Mouse (Mus musculus): ENCODE results near the gene Themis2. TPM values are rescaled to one million over a fixed set of nuclear protein-coding genes. Genes with fewer than 3 reads are reported as not detected.

Themis2 gene
- 2.7 and 3.3 TPM in 2 replicates for polyA plus RNA-seq (2014; fragmentation: Nextera tagmentation; extraction: Ambion mirVana)

GRCm38 (mm10) chr4:132796196-132796886, at the start of gene Themis2:
Themis2 (minus strand) TSS chr4:132796387.
- ATAC-seq (replicated peaks; ENCODE audit: low FRiP score) = peak; percentile 76
- WGBS = 3% methylated on average over 21 of the region's 21 CpGs
- H3K4me2 ChIP-seq = peak within 1 kb of the TSS; percentile 86

DNA sequence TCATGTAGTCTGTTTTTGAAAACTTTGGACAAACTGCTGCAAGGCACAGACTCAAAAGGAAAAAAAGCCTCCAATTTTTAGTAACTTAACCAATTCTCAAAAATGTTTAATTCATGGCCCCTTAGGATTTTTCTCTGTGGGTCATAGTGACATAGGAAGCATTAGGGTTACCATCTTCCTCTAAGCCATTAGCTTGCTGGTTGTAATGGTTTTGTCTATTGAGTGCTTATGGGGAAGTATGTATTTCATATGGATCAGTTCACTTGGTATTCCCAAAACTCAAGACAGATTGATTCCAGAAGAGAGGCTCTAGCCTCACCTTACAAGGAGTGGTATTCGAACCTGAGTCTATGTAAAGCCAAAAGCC, 47.5 kb upstream of the Themis2 start:
- H3K27ac ChIP-seq (ENCODE audit: low read depth, low read length) = peak overlapping the region; percentile 72; the same call in 1 of the 2 replicates
- DNase-seq (ENCODE audit: low spot score) (no peak), ATAC-seq (replicated peaks; ENCODE audit: low FRiP score) (no peak)
- WGBS = 80% methylated on average over 1 of the region's 1 CpGs
- H3K4me3 ChIP-seq (ENCODE audit: low read depth, low read length) = peak overlapping the region; percentile 84
- peak overlapping the region; percentile 94; the same call in 1 of the 2 replicates for H3K9ac ChIP-seq (ENCODE audit: low read depth, low read length)
- peaks cover 17% of the 10 kb centered on the region for H3K4me1 ChIP-seq (replicated peaks; ENCODE audit: control insufficient read depth, insufficient read depth, low read length)
- H3K36me3 ChIP-seq (ENCODE audit: control insufficient read depth, insufficient read depth, low read length) = peaks cover 13% of the 10 kb centered on the region
- H3K9me3 ChIP-seq (ENCODE audit: control insufficient read depth, low read length) = no peaks in the 10 kb centered on the region
- no peaks in the 10 kb centered on the region for H3K27me3 ChIP-seq (replicated peaks; ENCODE audit: control insufficient read depth, insufficient read depth, low read length)
- H3K4me2 ChIP-seq = peak overlapping the region; percentile 69

More at GRCm38 (mm10) chr4:132796196-132796886, at the start of gene Themis2:
- H3K9ac ChIP-seq (ENCODE audit: low read depth, low read length) = 0 out of 2 replicates have a peak within 1 kb of the TSS, but pooled peaks have one; percentile 20
- H3K4me1 ChIP-seq (replicated peaks; ENCODE audit: control insufficient read depth, insufficient read depth, low read length) = peaks cover 10% of the 10 kb centered on the region
- peak; percentile 80 for DNase-seq (ENCODE audit: low spot score)
- H3K36me3 ChIP-seq (ENCODE audit: control insufficient read depth, insufficient read depth, low read length) = no peaks in the 10 kb centered on the region
- H3K9me3 ChIP-seq (ENCODE audit: control insufficient read depth, low read length) = no peaks in the 10 kb centered on the region
- peak within 1 kb of the TSS; percentile 44 for H3K4me3 ChIP-seq (ENCODE audit: low read depth, low read length)
- H3K27me3 ChIP-seq (replicated peaks; ENCODE audit: control insufficient read depth, insufficient read depth, low read length) = peaks cover 11% of the 10 kb centered on the region
- H3K27ac ChIP-seq (ENCODE audit: low read depth, low read length) = no peak within 1 kb of the TSS; the same call in 1 of the 2 replicates

GRCm38 (mm10) chr4:132842970-132843704, 47.0 kb upstream of the Themis2 start, which contains the start of gene Ppp1r8:
Ppp1r8 (minus strand) TSS chr4:132843169.
- H3K9ac ChIP-seq (ENCODE audit: low read depth, low read length) = peak within 1 kb of the TSS; percentile 94
- peak within 1 kb of the TSS; percentile 72 for H3K27ac ChIP-seq (ENCODE audit: low read depth, low read length)
- no peaks in the 10 kb centered on the region for H3K9me3 ChIP-seq (ENCODE audit: control insufficient read depth, low read length)
- H3K4me2 ChIP-seq = peak within 1 kb of the TSS; percentile 69
- DNase-seq (ENCODE audit: low spot score) = peak; percentile 86
- peaks cover 16% of the 10 kb centered on the region for H3K36me3 ChIP-seq (ENCODE audit: control insufficient read depth, insufficient read depth, low read length)
- ATAC-seq (replicated peaks; ENCODE audit: low FRiP score) = peak; percentile 98
- 1% methylated on average over 40 of the region's 40 CpGs for WGBS
- H3K4me3 ChIP-seq (ENCODE audit: low read depth, low read length) = peak within 1 kb of the TSS; percentile 84
- H3K4me1 ChIP-seq (replicated peaks; ENCODE audit: control insufficient read depth, insufficient read depth, low read length) = peaks cover 17% of the 10 kb centered on the region
- no peaks in the 10 kb centered on the region for H3K27me3 ChIP-seq (replicated peaks; ENCODE audit: control insufficient read depth, insufficient read depth, low read length)

DNA sequence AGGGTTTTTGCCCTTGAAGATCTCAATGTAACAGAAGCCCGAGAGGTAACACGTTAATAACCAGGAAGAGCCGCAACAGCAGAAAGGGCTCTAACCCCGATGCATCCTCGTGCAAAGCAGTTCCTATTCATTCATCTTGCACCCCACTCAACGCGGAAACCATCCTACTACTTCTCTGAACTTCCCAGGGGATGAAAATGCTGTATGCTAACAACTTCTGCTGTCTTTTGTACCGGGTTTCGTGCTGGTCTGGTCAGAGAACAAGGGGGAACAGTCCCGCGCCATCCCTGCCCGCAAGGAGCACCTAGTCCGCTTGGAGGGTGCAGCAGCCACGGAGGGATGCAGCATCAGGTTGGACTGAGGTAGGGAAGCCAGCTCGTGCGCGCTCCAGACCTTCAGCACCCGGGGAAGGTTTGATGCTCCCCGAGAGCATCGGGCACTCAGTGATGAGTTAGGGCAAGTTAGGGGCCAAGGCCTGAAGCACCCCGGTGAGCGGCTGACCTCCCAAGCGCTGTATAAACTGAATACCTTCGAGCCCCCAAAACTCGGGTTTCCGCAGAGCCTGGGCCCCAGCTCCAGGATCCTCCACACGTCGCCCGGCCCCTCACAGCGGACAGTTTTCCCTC, 46.2 kb upstream of the Themis2 start:
- Histone ChIP-seq H3K36me3 (ENCODE audit: control insufficient read depth, insufficient read depth, low read length) (peaks cover 22% of the 10 kb centered on the region), H3K27ac (ENCODE audit: low read depth, low read length) (peak overlapping the region; percentile 72), H3K4me2 (peak overlapping the region; percentile 69), H3K4me3 (ENCODE audit: low read depth, low read length) (peak overlapping the region; percentile 84), H3K9ac (ENCODE audit: low read depth, low read length) (peak overlapping the region; percentile 94), H3K27me3 (replicated peaks; ENCODE audit: control insufficient read depth, insufficient read depth, low read length) (no peaks in the 10 kb centered on the region), H3K9me3 (ENCODE audit: control insufficient read depth, low read length) (no peaks in the 10 kb centered on the region), H3K4me1 (replicated peaks; ENCODE audit: control insufficient read depth, insufficient read depth, low read length) (peaks cover 17% of the 10 kb centered on the region)
- under 1% methylated on average over 30 of the region's 30 CpGs for WGBS
- DNase-seq (ENCODE audit: low spot score) = peak; percentile 68
- peak; percentile 41 for ATAC-seq (replicated peaks; ENCODE audit: low FRiP score)

GRCm38 (mm10) chr4:132841493-132841892, 45.3 kb upstream of the Themis2 start:
- Histone ChIP-seq H3K27me3 (replicated peaks; ENCODE audit: control insufficient read depth, insufficient read depth, low read length) (no peaks in the 10 kb centered on the region), H3K27ac (ENCODE audit: low read depth, low read length) (no peak overlapping the region), H3K36me3 (ENCODE audit: control insufficient read depth, insufficient read depth, low read length) (peaks cover 29% of the 10 kb centered on the region), H3K4me2 (peak overlapping the region; percentile 69), H3K4me1 (replicated peaks; ENCODE audit: control insufficient read depth, insufficient read depth, low read length) (peaks cover 17% of the 10 kb centered on the region), H3K9me3 (ENCODE audit: control insufficient read depth, low read length) (no peaks in the 10 kb centered on the region), H3K9ac (ENCODE audit: low read depth, low read length) (no peak overlapping the region), H3K4me3 (ENCODE audit: low read depth, low read length) (peak overlapping the region; percentile 84)
- 73% methylated on average over 3 of the region's 3 CpGs for WGBS
- no peak for ATAC-seq (replicated peaks; ENCODE audit: low FRiP score)
- DNase-seq (ENCODE audit: low spot score) = no peak

DNA sequence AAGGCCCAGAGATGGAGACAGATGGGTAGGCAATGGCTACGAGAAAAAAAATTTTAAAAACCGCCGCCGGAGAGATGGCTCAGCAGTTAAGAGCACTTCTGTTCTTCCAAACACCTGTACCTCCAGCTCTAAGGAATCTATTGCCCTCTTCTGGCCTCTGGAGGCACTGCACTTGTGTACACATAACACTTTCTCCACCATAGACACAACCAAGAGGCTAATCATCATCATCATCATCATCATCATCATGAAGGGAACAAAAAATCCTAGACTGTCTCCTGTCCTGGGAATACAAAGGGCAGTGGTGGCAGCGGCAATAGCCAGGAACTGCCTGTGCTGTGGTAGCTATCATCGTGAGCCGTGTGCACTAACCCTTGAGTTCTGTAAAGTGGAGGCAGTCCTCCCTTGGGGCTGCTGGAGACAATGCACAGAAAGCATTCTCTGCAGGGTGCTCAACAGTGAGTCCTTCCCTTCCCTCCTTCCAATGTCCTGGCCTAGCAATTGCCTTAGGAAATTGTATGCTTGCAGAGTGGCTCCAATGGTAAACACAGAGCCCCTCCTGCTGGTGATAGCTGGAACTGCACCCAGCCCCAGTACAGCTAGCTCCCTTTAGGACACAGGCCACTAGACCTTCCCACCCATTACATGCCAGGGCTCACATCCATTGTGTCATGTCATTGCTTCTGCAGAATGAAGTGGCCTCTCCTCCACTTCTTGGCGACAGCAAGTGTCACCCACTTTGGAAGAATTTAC, 27.6 kb upstream of the Themis2 start:
- DNase-seq (ENCODE audit: low spot score) = peak; percentile 78
- H3K27me3 ChIP-seq (replicated peaks; ENCODE audit: control insufficient read depth, insufficient read depth, low read length) = no peaks in the 10 kb centered on the region

DNA sequence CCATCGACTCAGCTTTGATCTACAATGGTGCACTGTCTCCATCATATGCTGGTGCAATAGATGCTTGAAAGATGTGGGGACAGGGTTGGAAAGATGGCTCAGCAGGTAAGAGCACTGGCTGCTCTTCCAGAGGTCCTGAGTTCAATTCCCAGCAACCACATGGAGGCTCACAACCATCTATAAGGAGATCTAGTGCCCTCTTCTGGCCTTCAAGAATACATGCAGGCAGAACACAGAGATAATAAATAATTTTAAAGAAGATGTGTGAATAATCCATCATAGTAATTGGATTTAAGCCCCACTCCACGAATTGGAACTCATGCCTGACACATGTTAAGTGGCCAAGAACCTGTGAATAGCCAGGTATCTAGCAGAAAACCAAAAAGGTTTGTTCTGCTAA, 22.3 kb upstream of the Themis2 start:
- no peak overlapping the region for H3K4me2 ChIP-seq
- DNase-seq (ENCODE audit: low spot score) = no peak
- no peaks in the 10 kb centered on the region for H3K36me3 ChIP-seq (ENCODE audit: control insufficient read depth, insufficient read depth, low read length)
- no peaks in the 10 kb centered on the region for H3K4me1 ChIP-seq (replicated peaks; ENCODE audit: control insufficient read depth, insufficient read depth, low read length)
- no peak for ATAC-seq (replicated peaks; ENCODE audit: low FRiP score)
- H3K9me3 ChIP-seq (ENCODE audit: control insufficient read depth, low read length) = no peaks in the 10 kb centered on the region
- H3K4me3 ChIP-seq (ENCODE audit: low read depth, low read length) = no peak overlapping the region
- 54% methylated on average over 2 of the region's 2 CpGs for WGBS
- H3K9ac ChIP-seq (ENCODE audit: low read depth, low read length) = no peak overlapping the region
- no peak overlapping the region for H3K27ac ChIP-seq (ENCODE audit: low read depth, low read length)
- no peaks in the 10 kb centered on the region for H3K27me3 ChIP-seq (replicated peaks; ENCODE audit: control insufficient read depth, insufficient read depth, low read length)

More for the DNA sequence above, 27.6 kb upstream of the Themis2 start:
- no peaks in the 10 kb centered on the region for H3K4me1 ChIP-seq (replicated peaks; ENCODE audit: control insufficient read depth, insufficient read depth, low read length)
- H3K9me3 ChIP-seq (ENCODE audit: control insufficient read depth, low read length) = no peaks in the 10 kb centered on the region
- no peak overlapping the region for H3K4me2 ChIP-seq
- no peak overlapping the region for H3K4me3 ChIP-seq (ENCODE audit: low read depth, low read length)
- no peak overlapping the region for H3K27ac ChIP-seq (ENCODE audit: low read depth, low read length)
- H3K9ac ChIP-seq (ENCODE audit: low read depth, low read length) = no peak overlapping the region
- peak; percentile 75 for ATAC-seq (replicated peaks; ENCODE audit: low FRiP score)
- peaks cover 33% of the 10 kb centered on the region for H3K36me3 ChIP-seq (ENCODE audit: control insufficient read depth, insufficient read depth, low read length)
- WGBS = 55% methylated on average over 8 of the region's 8 CpGs

- no peak for ATAC-seq (replicated peaks; ENCODE audit: low FRiP score)
- Histone ChIP-seq H3K9me3 (ENCODE audit: control insufficient read depth, low read length) (no peaks in the 10 kb centered on the region), H3K27me3 (replicated peaks; ENCODE audit: control insufficient read depth, insufficient read depth, low read length) (no peaks in the 10 kb centered on the region), H3K9ac (ENCODE audit: low read depth, low read length) (no peak overlapping the region), H3K4me2 (no peak overlapping the region), H3K36me3 (ENCODE audit: control insufficient read depth, insufficient read depth, low read length) (no peaks in the 10 kb centered on the region), H3K4me1 (replicated peaks; ENCODE audit: control insufficient read depth, insufficient read depth, low read length) (no peaks in the 10 kb centered on the region), H3K27ac (ENCODE audit: low read depth, low read length) (no peak overlapping the region), H3K4me3 (ENCODE audit: low read depth, low read length) (no peak overlapping the region)
- 43% methylated on average over 2 of the region's 2 CpGs for WGBS
- DNase-seq (ENCODE audit: low spot score) = no peak
Observed at GRCm38 (mm10) chr4:132816855-132817254, 20.7 kb upstream of the Themis2 start.
